Mouse (Mus musculus) brain, embryonic 14.5 days (tissue): Measurements from ENCODE around the gene Htr3a.

Source experiments
- CTCF ChIP-seq: fragments of 200-500 bp; IDR thresholded peaks from 2 replicates; pipeline ENCODE4 v1.5.1; 2012; ENCODE audit warnings: inconsistent platforms, mild to moderate bottlenecking, moderate library complexity, borderline replicate concordance; ENCODE audit not compliant: insufficient read depth, insufficient read length; ENCODE audit errors: extremely low read depth
- POLR2A ChIP-seq: fragments of 200-500 bp; IDR thresholded peaks from 2 replicates; pipeline ENCODE4 v1.6.1; 2012; ENCODE audit warnings: mild to moderate bottlenecking, inconsistent platforms, borderline replicate concordance; ENCODE audit not compliant: poor library complexity, insufficient read depth, insufficient read length, severe bottlenecking; ENCODE audit errors: extremely low read depth

GRCm38 (mm10) chr9:48865235-48865634 lies 45.7 kb downstream of the Htr3a start:
- no peak for TF ChIP-seq CTCF
- TF ChIP-seq POLR2A = no peak
